Mouse (Mus musculus) hindlimb bud, embryonic 11.5 days (tissue): Measurements from ENCODE around the gene Npm3.
A peak's percentile ranks its signal among the peaks of the same experiment; 100 is the strongest.

Experiments
- DNase-seq: peaks from one replicate; pipeline ENCODE4 v3.0.0-alpha.2; 2012; ENCODE audit warnings: low read depth, low spot score; ENCODE audit errors: extremely low spot score

The Npm3 gene

DNA sequence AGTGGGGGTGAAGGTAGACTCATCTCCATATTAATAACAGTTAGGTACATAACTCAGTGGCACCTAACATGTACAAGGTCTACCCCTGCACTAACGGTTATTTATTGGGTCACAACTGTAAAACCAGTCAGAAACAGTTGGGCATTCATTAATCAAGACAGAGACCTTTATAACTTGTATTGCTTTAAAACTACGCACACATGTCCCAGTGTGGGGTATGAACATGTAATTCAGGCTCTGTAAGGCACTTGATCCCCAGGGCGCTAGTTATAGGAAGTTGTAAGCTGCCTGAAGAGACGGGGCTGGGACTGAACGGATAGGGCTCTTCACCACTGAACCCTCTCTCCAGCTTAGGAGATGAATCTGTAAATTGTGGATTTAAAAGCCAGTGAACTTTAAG, 9.3 kb upstream of the Npm3 start:
- no peak for DNase-seq

DNA sequence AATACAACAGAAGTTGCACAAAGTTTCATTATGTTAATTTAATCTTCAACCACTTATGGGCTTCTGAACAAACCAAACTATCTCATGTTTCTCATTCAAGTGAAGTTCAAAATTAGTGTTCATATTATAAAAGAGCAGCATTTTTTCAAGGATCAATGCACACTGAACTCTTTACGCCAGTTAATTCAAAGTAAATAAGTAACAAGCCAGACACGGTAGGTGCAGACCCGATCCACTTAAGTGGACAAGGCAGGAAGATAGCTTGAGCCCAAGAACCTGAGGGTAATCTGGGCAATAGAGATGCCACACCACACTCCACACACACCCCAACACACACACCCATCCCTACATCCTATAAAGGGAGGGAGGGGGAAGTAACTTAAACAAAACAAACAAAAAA, 4.2 kb upstream of the Npm3 start:
- DNase-seq = no peak

DNA sequence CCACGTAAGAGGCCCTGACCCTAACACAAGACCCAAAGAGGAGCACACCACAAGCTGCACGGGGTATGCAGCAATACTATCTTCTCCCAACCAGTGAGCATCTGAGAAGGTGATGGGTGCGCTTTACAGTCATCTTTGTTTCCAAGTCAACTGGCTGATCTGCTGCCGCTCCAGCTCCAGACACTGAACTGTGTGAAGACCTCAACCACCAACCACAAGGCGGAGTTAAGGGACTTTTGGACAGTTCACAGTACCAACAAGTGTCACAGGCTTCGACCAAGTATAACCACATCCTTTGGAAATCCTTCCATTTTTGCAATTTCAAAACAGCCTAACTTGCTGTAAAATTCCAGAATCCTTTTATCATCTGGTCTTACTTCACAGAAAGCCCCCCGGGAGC, 2.5 kb upstream of the Npm3 start:
- DNase-seq = no peak

DNA sequence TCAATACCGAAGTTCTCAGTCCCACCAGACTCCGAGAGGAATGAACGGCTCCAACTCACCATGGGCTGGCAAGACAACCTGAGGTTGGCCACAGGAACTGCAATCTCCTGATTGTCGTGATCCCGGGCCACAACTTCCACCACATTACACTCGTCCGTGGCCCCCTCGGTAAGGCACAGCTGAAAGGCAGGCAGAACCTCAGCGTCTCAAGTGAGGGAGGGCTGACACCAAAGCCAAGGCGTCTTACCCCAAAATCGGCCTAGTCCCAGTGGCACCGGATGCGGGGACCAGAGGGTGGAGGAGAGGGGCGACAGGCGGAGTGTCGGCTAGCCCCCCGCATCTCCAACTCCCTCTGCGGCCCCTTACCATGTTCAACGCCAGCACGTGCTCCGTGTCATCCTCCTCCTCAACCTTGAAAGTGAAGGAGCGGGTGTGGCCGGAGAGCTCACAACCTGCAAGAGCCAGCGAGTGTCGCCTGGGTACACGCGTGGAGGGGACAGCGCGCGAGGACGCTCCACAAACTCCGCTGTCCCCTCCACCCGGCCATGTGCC, 624 bp downstream of the Npm3 start:
- DNase-seq = no peak

DNA sequence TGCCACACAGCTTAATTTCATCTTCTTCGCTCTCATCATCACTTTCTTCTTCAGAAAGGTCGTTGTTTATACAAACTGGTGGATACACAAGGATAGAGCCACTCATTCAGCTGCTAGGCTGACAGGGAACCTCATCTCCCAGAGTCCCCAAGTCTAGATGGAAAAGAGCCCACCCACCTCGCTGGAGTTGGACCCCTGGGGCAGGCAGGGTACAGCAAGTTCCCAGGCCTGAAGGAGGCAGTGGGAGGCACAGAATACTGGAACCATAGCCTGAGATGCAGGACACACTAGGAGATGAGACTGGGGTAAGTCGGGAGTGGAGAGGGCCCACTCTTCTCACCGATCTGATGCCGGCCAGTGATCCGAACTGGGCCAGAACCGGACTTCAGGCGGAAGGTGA, 1.2 kb downstream of the Npm3 start:
- DNase-seq = no peak

DNA sequence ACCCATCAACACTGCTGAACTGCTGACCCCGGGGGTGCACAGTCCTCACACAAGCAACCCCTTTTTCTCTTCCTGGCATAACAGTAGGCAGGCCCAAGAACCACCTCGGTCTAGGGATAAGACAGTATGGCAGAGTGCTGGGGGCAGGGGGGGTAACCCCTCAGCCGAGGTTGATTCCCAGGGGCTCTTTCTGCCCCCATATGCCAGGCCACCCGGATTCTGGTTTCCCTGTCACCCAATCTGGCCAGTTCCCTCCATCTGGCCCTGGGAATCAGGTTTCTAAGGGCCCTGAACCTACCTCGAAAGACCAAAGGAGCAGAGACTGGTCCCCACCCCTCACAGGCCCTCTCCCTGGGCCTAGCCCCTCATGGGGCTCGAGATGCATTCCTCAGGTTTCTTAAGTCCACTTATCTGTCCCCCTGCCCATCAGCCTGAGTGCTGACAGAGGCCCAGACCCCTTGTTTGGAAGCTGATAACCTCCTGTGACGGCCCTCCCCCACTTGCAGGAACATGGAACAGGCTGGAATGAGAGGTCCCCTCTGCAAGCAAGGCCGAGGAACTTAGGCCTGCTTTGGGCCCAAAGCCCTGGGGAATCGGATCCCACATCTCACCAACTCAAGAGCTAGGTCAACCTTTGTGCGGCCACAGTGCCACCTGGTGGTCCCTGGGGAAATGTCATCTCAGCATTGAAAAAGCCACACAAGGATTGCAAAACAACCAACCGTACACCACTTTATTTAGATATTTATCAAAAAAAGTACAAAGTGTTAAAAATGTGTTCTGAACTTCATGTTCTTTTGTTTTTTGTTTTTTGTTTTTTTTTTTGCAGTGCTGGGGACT, 2.1 kb downstream of the Npm3 start:
- peak; percentile 77 for DNase-seq

DNA sequence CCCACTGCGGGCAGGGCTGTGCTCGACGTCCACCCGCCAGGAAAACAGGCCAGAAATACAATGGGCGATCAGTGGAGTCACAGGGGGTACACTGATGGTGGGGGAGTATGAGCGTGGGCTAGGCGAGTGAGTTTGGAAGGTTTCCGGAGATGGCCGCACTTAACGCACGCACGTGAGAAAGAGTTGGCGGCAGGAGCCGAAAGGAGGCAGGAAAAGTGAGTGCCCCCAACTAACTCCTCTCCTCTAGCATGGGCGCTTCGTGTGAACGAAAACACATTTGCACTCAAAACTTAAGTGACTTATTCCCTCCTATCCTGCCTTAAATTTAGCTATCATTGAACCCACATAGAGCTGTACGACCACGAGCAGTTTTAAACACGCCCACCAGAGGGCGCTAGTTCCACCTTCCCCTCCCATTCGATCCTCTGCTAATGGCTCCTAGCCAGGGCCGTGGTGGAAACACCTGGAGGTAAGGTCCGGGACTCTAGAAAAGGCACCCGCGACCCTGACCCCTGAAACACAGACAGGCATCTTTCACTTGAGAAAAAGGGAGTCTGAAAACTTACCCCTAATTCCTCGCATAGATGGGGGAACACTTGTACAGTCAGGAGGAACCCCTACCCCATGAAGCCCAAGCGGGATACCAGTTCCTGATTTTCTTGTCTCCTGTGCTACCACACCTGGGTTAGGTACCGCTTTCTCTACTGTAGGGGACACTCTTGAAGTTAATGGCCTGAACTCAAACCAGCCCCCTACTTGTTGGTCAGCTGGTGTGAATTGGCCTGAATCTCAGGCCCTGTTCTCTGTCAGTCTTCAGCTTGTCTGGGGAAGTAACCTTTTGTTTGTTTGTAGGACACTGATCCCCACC, 3.0 kb downstream of the Npm3 start:
- DNase-seq = peak; percentile 79

DNA sequence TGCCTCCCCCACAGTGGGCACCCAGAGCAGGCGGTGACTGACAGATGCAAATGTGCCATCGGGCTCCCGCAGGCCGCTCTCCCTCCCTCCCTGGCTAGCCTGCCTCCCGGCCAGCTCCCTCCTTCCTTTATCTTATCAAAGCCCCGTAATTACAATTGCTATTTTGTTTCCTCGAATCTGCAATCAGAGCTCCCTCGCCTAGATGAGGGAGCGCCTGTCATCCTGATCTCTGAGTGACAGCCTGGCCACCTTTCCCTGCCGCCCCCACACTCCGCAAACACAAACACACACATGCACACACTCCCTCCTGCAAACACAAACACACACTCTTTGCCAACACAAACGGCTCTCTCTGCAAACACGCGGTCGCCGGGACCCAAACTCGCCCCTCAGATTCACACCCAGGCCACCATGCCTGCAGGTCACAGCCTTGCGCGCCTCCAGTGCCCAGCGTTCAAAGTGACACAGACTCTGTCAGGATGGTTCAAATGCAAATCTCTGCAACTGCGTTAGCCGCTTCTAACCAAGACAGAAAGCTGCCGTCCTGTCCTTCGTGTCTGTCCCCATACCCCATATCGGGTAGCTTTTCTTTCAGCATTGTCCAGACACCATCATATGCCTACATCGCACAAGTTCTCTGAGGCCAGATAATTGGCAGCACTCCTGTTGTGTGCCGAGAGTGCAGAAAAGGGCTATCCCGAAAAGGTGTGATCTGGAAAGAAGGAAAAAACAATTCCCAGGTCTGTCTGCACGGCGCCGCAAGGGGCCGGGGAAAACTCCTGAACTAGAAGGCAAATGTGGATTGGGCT, 3.8 kb downstream of the Npm3 start:
- DNase-seq = no peak

DNA sequence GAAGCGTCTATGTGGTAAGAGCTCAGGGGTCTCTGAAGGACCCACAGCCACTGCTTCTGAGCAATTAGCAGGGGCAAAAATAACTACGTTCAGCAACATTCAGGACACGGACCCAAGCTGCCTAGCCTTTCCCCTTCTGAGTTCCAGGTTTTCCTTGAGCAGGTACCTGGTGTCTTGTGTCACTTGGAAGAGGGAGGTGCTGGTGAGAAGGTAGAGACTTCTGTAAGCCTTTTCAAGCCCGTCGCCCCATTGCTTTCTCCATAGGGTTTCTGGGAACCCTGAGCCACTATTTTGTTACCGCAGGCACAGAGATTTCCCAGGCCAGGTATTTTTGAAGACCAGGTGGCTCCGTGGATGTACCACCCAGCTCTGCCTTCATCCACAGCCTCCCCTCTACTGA, 5.8 kb downstream of the Npm3 start:
- no peak for DNase-seq

DNA sequence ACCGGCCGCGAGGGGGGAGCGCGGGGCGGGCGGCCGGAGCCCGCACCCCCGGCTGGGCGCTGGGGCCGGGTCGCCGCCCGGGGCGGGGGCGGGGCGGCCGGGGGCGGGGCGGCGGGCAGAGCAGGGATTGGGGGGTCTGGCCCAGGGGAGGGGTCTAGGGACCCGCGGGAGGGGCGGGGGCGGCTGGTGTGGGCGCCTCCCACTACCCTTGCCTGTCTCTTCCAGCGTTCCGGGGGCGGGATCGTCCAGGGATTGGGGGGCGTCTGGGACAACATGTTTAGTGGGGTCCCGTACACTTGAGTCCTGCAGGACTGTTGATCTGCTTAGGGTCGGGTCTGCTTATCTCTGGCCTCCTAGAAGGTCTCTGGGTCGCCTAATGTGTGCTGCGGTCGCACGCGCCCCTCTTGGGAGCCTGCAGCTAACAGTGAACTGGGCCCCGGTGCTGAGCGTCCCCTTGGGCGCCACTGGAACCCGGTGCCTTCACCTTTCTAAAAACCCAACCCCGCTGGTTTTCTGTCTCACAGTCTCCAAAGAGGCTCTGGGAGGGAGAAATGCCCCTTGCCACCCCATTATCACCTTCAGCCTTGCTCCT, 6.3 kb downstream of the Npm3 start:
- no peak for DNase-seq

DNA sequence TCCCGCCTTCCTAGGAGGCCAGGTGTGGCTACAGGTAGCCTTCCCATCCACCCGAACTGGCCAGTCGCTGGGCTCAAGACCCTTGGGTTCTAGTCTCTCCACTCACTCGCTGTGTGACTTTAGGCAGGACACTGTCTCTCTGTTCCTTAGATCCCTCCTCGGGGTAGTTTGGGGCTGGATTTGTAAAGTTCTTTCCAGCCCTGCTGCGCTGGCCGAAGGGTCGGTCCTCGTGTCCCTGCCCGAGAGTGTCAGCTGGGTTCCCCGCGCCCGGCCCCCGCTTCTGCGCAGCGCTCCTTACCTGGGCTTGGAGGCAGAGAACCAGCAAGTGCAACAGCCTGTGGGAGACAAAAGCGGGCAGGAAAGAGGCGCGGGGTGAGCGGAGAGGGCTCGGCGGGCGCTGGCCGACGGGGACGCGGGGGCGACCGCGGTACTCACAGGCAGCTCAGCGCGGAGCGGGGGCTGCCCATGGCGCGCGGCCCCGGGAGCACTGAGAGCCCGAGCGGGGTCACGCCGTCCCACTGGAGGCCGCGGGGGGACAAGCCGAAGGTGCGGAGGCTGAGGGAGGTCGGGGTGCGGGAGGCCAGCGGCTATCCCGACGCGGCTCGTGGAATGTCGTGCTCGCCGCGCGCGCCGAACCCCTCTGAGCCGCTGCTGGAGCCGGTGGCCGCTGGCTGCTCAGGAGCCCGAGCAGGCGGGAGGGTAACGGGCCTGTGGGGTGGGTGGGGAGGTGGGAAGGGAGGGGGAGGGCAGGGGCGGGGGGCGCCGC, 7.0 kb downstream of the Npm3 start, which contains the start of gene Fgf8:
Fgf8 (minus strand) TSS at position 698 of the 766 bp plus-strand sequence.
- no peak for DNase-seq

DNA sequence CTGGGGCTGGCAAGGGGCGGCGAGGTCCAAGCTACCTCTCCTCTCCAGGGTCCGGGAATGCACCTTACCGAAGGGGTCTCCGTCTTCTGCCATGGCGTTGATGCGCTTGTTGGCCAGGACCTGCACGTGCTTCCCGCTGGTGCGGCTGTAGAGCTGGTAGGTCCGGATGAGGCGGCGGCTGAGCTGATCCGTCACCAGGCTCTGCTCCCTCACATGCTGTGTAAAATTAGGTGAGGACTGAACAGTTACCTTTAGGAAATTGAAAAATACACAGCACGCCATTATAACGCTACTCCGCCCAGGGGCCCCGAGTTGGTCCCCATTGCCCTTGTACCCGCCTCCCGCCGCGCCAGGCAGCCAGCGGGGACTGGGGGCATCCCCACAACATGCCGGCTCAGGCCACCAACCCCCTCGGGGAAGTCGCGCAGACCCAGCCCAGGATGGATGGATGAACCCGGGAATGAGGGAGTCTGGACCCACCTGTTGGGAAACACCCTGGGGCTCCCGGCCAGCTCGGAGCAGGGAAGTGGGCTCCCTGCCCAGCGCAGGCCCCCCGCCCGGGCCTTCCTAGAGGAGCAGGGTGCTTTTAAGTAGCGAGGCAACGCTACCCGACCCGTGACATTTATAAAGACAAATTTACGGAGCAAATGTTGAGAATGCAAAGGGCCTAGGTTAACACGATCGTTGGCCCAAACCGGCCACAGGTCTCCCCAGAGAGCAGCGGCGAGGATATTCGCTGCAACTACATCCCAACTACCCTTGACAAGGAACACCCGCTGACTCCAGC, 7.8 kb downstream of the Npm3 start:
- DNase-seq = no peak

DNA sequence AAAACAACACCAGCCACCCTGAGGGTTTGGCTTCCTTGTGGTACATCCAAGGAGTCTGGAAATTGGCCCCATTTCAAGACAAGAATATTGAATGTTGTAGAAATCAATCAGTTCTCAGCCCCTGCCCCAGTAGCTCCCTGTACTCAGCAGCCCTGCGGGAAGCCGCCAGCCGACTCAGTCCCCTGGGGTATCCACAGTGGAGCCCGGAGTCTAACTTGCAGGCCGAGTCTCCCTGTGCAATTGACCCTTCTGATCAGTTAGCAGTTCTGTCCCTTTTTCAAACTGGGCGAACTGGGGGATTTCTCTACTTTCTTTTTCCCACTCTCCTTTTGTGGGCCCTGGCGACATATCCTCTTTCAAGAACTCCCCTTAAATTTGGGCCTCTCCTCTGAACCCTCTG, 8.6 kb downstream of the Npm3 start:
- DNase-seq = no peak

DNA sequence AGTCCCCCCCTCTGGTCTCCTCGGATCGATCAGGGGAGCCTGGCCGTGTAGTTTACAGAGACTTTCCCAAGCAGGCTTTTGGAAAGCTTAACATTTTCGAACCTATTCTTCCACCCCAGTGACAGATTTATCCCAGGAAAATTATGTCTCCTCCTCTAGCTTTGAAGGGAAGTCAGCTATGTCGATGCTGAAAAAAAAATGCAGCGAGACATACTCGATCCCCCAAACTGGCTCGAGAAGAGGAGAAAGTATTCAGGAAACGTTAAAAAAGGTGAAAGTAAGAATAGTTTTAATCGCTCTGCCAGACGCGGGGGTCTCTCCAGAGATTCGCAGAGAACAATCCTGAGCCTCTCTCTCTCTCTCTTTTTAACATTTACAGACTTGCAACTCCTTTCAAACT, 9.2 kb downstream of the Npm3 start:
- DNase-seq = no peak

DNA sequence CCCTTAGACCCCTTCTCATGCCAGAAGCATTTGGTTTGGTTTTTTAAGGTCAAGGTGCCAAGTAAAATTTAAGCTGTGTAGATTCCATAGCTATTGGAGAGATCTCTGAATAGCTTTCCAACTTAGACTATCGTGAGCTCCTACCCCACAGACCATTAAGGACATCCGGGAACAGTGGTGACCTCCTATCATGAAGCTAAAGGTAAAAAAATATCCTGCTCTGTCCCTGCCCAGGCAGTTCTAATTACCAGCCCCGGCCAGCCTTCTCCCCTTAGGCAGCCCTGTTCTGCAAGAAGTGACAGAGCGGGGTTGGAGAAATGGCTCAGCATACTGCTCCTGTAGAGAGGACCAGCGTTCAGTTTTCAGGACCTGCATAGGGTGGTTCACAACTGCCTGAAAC, 10.9 kb downstream of the Npm3 start:
- DNase-seq = no peak

DNA sequence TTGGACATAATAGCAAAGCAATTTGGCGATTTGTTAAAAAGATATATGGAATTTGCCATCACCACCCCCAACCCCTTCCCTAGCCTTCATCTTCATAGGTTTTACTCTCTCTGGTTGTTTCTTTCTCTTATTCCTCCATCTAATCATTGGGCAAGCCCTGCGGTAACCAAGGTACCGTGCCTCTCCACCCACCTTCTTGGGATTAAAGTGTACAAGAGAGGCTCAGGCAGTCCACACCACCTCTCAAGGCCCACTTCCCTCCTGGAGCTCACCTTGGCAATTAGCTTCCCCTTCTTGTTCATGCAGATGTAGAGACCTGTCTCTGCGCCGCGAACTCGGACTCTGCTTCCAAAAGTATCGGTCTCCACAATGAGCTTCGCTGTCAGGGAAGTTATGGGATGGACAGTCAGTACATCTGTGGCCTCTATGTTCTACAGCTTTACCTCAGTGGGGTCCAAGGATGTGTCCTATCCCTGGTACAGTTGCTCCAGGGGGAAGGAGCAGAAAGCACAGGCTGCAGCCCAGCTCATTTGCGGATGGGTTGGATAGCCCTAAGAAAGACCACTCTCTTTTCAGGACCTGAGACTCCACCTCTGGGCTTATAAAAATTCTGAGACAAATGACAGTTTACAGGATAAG, 11.4 kb downstream of the Npm3 start:
- DNase-seq = no peak

DNA sequence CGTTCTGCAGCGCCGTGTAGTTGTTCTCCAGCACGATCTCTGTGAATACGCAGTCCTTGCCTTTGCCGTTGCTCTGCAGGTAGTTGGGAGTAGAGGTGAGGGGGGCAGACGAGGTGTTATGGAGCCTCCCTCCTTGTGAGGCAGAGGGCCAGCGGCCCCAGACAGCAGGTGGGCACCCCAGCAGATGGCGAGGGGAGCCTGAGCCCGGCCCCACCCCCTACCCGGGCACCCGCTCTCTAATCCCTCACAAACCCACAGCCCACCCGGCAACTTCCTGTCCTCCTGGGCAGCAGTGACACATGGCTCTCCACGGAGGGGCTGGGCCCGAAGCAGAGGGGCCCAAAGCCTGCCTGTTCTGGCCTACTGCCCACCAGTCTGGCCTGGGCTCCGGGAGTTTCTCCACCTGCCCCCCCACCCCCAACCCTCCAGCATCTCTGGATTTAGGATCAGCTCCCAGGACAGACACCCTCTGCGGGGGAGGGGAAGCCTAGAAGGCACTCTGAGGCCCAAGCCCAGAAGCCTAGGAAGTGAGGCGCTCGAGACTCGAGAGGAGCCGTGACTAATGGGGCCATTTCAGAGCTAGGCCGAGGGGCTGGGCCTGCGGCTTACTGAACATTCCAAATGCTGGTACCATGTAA, 12.1 kb downstream of the Npm3 start:
- no peak for DNase-seq

DNA sequence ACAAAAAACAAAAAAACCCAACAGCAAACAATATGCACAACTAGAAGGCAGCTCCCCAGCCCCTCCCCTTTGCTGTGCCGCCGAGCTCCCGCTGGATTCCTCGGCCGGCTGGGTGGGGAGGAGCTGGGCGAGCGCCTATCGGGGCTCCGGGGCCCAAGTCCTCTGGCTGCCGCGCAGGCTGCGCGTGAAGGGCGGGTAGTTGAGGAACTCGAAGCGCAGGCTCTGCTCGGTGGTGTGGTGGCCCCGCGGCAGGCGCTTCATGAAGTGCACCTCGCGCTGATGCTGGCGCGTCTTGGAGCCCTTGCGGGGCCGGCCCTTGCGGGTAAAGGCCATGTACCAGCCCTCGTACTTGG, 12.6 kb downstream of the Npm3 start:
- DNase-seq = no peak
